Mouse (Mus musculus): ENCODE data around the gene Prkrip1. TPM values are rescaled to one million over a fixed set of nuclear protein-coding genes. Genes with fewer than 3 reads are reported as not detected.

Gene Prkrip1
- polyA plus RNA-seq, 1 experiment from 2014 or later: 68.4 TPM

DNA sequence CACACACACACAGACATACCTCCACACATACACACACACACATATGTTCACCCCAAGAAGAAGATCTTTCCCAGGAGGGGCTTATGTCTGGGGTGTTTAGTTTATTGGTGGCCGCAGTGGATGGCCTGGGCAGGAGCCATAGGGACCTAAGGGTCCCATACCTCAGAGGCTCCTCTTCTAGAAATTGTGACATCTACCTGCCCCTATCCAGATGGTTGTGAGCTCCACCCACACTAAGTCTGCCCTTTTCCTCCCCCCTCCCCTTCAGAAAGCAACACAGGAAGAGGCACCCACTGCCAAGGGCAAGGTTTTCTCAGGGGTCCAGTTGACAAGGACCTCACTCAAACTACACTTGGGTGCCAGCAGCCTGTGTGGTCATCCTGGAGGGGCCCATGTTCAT is 51.8 kb downstream of the Prkrip1 start:
- no peaks in the 10 kb centered on the region for H3K9me3 ChIP-seq
- no peak overlapping the region for H3K4me2 ChIP-seq (replicated peaks)
- no peak overlapping the region for H3K9ac ChIP-seq (replicated peaks)
- H3K36me3 ChIP-seq: peaks cover 9% of the 10 kb centered on the region
- no peaks in the 10 kb centered on the region for H3K27me3 ChIP-seq
- H3K27ac ChIP-seq: no peak overlapping the region
- WGBS: 89% methylated on average over 1 of the region's 1 CpGs
- no peaks in the 10 kb centered on the region for H3K4me1 ChIP-seq (replicated peaks)
- no peak overlapping the region for H3K4me3 ChIP-seq (replicated peaks)
- no peak for ATAC-seq

DNA sequence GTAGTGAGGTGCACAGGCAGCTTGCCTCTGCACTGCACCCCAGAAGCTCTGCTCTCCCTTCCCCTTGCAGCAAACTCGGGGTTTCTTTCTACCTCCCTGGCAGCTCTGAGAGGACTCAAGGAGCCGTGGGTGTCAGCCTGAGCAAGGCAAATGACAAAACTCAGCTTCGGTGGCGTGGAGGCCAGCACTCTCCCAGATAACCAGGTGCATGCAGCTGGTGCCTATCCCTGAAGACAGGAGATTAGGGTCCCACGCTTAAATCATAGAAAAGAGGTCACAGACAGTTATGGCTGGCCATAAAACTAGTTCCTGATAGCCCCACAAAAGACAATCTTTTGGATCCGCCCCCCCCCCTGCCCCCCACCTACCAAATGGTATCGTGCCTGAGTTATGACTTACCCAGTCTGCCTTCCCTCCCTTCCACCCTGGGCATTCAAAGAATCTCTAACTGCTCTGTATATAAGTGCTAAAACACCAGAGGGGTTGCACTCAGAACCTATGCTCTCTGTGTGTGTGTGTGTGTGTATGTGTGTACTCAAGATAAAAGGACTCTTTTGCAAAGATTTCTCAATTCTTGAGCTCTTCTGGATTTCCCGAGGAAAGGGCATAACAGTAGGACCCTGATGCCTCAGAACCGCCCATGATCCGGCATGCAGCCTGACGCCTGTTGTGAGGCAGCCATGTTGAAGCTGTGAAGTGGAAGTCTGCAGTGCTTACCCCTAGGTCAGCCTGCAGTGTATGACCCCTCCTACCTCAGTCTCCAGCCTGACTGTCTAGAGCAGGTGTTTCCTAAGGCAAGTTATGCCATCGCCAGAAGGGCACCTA is 53.9 kb downstream of the Prkrip1 start:
- 80% methylated on average over 12 of the region's 12 CpGs for WGBS
- Histone ChIP-seq H3K4me2 (replicated peaks) (no peak overlapping the region), H3K27me3 (no peaks in the 10 kb centered on the region), H3K27ac (no peak overlapping the region), H3K4me3 (replicated peaks) (no peak overlapping the region), H3K9me3 (no peaks in the 10 kb centered on the region), H3K9ac (replicated peaks) (no peak overlapping the region), H3K4me1 (replicated peaks) (no peaks in the 10 kb centered on the region), H3K36me3 (peaks cover 29% of the 10 kb centered on the region)
- no peak for ATAC-seq

DNA sequence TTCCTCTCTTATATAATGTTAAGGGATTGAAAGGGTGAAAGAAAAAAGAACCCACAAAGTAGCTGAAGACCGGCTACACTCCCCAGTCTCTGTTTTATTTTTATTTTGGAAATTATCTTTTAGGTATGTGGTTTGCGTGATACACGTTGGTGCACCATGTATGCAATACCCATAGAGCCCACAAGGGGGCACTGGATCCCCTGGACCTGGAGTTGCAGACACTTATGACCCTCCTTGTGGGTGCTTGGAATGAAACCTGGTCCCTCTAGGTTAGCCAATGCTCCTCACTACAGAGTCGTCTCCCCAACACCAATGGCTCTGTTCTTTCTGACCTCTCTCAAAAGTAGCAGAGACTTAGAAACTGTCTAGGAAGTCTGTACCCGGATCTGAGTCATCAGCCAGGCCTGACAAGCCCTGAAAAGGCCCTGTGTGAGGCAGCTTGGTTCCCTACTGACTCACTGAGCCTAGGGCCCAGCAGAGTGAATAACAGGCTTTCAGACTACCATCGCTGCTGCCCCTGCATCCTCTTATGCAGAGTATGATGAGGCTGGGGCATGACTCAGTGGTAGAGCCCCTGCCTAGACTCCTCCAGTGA is 55.5 kb downstream of the Prkrip1 start:
- Histone ChIP-seq H3K36me3 (peaks cover 44% of the 10 kb centered on the region), H3K9ac (replicated peaks) (no peak overlapping the region)
- whole genome bisulfite sequencing: 87% methylated on average over 6 of the region's 6 CpGs

DNA sequence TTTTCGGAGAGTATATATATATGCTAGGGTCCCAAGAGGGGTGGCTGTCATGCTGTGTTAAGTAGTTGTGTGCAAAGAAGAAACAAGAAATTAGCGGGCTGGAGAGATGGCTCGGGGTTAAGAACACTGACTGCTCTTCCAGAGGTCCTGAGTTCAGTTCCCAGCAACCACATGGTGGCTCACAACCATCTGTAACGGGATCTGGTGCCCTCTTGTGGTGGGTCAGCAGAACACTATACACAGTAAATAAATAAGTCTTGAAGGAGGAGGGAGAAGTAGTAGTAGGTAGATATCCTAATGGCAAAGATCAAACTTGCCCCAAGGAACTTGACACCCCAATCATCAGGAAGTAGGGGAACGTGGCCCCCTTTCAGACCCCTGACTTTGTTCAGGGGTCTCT is 56.0 kb downstream of the Prkrip1 start:
- ATAC-seq: no peak
- WGBS: 90% methylated on average over 5 of the region's 5 CpGs
- Histone ChIP-seq H3K4me1 (replicated peaks) (no peaks in the 10 kb centered on the region), H3K4me3 (replicated peaks) (no peak overlapping the region), H3K36me3 (peaks cover 44% of the 10 kb centered on the region), H3K27ac (no peak overlapping the region), H3K27me3 (no peaks in the 10 kb centered on the region), H3K4me2 (replicated peaks) (no peak overlapping the region), H3K9ac (replicated peaks) (no peak overlapping the region), H3K9me3 (no peaks in the 10 kb centered on the region)

More for the DNA sequence above, 55.5 kb downstream of the Prkrip1 start:
- Histone ChIP-seq H3K4me1 (replicated peaks) (no peaks in the 10 kb centered on the region), H3K27me3 (no peaks in the 10 kb centered on the region), H3K4me2 (replicated peaks) (no peak overlapping the region), H3K27ac (no peak overlapping the region), H3K9me3 (no peaks in the 10 kb centered on the region), H3K4me3 (replicated peaks) (no peak overlapping the region)
- ATAC-seq: no peak

DNA sequence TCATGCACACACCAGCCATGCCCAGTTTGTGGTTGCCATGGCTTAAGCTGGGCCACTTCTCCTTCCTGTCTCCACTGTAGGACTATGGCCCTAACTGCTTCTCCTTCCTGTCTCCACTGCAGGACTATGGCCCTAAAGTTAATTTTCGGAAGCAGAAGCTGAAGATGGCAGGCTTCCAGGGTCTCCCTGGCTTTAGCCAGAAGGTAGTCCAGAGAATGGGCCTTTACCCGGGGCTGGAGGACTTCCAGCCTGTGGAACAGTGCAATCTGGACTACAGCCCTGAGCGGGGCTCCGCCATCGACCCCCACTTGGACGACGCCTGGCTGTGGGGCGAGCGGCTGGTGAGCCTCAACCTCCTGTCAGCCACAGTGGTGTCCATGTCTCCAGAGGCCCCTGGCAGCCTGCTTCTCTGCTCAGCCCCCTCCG is 58.7 kb downstream of the Prkrip1 start:
- H3K9me3 ChIP-seq: no peaks in the 10 kb centered on the region
- H3K36me3 ChIP-seq: peaks cover 44% of the 10 kb centered on the region
- no peak overlapping the region for H3K9ac ChIP-seq (replicated peaks)
- H3K4me1 ChIP-seq (replicated peaks): peaks cover 17% of the 10 kb centered on the region
- WGBS: 93% methylated on average over 10 of the region's 10 CpGs
- H3K27me3 ChIP-seq: no peaks in the 10 kb centered on the region
- no peak for ATAC-seq
- H3K4me3 ChIP-seq (replicated peaks): no peak overlapping the region
- no peak overlapping the region for H3K4me2 ChIP-seq (replicated peaks)
- no peak overlapping the region for H3K27ac ChIP-seq

DNA sequence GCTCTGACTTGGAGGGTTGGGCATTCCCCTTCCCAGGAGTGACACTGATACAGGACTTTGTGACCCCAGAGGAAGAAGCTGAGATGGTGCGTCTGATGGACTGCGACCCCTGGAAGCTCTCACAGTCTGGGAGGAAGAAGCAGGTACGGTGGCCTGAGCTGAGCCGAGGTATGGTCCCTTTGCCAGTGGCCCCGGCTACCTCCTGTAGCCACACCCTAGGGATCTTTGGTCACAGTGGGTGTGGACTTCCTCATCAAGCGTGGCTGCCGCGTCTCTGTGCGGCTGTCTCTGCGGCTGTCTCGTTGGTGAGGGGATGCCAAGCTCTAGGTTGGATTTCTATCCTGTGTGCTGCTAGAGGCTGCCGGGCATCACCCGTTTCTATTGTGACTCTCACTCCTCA is 59.4 kb downstream of the Prkrip1 start:
- H3K36me3 ChIP-seq: peaks cover 44% of the 10 kb centered on the region
- no peak for ATAC-seq
- H3K27me3 ChIP-seq: no peaks in the 10 kb centered on the region
- 94% methylated on average over 13 of the region's 13 CpGs for WGBS
- H3K9me3 ChIP-seq: no peaks in the 10 kb centered on the region
- no peak overlapping the region for H3K27ac ChIP-seq
- H3K4me3 ChIP-seq (replicated peaks): no peak overlapping the region
- H3K4me1 ChIP-seq (replicated peaks): peaks cover 24% of the 10 kb centered on the region
- no peak overlapping the region for H3K9ac ChIP-seq (replicated peaks)
- no peak overlapping the region for H3K4me2 ChIP-seq (replicated peaks)

DNA sequence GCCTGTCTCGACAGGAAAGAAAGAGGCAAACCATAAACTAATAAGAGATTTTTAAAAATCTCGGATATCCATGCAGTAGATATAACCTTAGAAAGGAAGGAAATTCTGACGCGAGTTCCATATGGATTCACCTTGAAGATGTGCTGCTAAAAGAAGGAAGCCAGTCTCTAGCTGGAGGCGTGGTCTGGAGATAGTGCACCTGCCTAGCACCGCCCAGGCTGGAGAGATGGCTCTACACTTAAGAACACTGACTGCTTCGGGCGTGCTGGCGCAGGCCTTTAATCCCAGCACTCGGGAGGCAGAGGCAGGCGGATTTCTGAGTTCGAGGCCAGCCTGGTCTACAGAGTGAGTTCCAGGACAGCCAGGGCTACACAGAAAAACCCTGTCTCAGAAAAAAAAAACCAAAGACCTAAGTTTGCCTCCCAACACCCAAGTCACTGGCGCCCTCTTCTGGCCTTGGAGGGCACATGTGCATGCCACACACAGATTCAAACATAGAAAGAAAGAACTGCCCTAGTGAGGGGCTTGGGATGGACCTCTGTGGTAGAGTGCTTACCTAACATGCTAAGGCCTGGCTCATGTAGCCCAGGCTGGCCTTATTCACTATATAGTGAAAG is 61.0 kb downstream of the Prkrip1 start:
- no peaks in the 10 kb centered on the region for H3K9me3 ChIP-seq
- no peak overlapping the region for H3K4me2 ChIP-seq (replicated peaks)
- H3K27me3 ChIP-seq: no peaks in the 10 kb centered on the region
- H3K9ac ChIP-seq (replicated peaks): no peak overlapping the region
- H3K36me3 ChIP-seq: peaks cover 53% of the 10 kb centered on the region
- no peak for ATAC-seq
- no peak overlapping the region for H3K27ac ChIP-seq
- 80% methylated on average over 13 of the region's 13 CpGs for WGBS
- H3K4me3 ChIP-seq (replicated peaks): no peak overlapping the region
- H3K4me1 ChIP-seq (replicated peaks): peaks cover 24% of the 10 kb centered on the region

DNA sequence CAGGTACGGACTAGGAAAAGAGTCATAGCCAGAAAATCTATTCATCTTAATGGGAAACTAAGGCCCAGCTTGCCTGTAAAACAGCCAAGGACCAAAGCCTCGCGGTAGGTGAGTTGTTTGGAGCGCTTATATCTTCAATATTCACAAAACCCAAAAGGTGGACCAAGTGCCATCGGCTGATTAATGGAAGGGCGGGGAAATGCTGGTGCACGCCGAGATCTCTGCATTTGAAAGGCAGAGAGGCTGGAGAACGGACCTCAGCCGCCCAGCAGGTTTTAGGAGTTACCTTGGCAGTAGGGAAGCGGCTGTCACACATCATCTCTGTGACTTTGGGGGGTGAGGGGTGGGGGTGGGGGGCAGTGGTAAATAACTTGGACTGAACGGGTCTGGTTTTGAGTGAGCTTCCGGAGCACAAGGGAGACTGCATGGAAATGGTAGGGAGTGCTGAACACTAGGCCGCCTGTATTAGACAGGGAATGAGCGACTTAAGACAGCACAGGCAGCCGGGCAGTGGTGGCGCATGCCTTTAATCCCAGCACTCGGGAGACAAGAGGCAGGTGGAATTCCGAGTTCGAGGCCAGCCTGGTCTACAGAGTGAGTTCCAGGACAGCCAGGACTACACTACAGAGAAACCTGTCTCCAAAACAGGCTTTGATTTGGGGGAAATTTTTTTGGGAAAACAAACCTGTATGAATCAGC is 62.3 kb downstream of the Prkrip1 start:
- Histone ChIP-seq H3K4me2 (replicated peaks) (peak overlapping the region; percentile 88), H3K36me3 (peaks cover 53% of the 10 kb centered on the region), H3K27me3 (no peaks in the 10 kb centered on the region), H3K4me3 (replicated peaks) (peak overlapping the region; percentile 84), H3K9me3 (no peaks in the 10 kb centered on the region), H3K27ac (no peak overlapping the region), H3K4me1 (replicated peaks) (peaks cover 24% of the 10 kb centered on the region), H3K9ac (replicated peaks) (peak overlapping the region; percentile 81)
- ATAC-seq: peak; percentile 7; the same call in 1 of the 2 replicates
- 6% methylated on average over 20 of the region's 20 CpGs for WGBS

DNA sequence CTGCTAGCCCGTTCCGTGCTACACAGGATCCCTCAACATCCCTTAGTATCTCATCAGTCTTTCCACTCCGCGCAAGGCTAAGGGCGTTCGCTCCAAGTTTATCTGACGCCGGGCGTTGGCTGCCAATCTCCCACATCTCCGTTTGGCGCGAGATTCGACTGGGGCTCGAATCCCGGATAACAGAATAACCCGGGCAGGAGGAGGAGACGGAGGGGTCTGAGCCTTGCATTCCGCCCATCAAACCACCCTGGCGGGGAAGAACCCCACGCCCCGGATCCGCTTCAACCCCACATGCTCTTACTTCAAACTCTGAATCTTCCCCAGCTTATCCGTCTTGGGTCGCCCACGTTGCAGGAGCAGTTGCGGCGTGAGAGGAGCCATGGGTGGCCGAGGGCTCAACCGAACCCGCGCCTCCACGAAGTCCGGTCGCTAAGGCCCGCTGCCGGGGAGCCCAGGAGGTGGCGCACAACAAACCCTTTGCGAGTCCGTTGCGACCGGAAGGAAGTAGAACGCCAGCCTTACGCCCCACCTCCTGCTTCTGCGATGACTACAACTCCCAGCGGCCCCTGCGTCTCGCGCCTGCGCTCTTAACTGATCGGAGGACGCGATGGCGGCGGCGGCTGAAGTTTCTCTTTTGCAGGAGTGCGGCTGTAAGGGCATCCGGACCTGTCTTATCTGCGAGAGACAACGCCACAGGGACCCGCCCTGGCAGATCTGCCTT is 63.0 kb downstream of the Prkrip1 start, which contains the start of the genes Lrwd1 and Alkbh4:
Gene Lrwd1 (minus strand): TSS at position 504 of the 721 bp plus-strand sequence.
Gene Alkbh4 (plus strand): TSS at position 576 of the 721 bp plus-strand sequence.
- H3K27me3 ChIP-seq: no peaks in the 10 kb centered on the region
- peak; percentile 95 for ATAC-seq
- H3K9me3 ChIP-seq: no peaks in the 10 kb centered on the region
- H3K4me2 ChIP-seq (replicated peaks): peak within 1 kb of the TSS; percentile 88
- WGBS: under 1% methylated on average over 60 of the region's 60 CpGs
- H3K9ac ChIP-seq (replicated peaks): peak within 1 kb of the TSS; percentile 81
- H3K4me3 ChIP-seq (replicated peaks): peak within 1 kb of the TSS; percentile 84
- peaks cover 24% of the 10 kb centered on the region for H3K4me1 ChIP-seq (replicated peaks)
- peaks cover 52% of the 10 kb centered on the region for H3K36me3 ChIP-seq
- H3K27ac ChIP-seq: no peak within 1 kb of the TSS

Data from midbrain, embryonic 13.5 days (tissue).